Mouse (Mus musculus) spleen, adult 12 weeks (tissue): ENCODE results near the gene Soat1.
A peak's percentile ranks its signal among the peaks of the same experiment; 100 is the strongest.

Source experiments
- DNase-seq: peaks from one replicate; pipeline ENCODE4 v3.0.0; 2022; ENCODE audit warnings: low spot score

The Soat1 gene

GRCm38 (mm10) chr1:156464963-156465362, 9.2 kb downstream of the Soat1 start:
- DNase-seq, result no peak

DNA sequence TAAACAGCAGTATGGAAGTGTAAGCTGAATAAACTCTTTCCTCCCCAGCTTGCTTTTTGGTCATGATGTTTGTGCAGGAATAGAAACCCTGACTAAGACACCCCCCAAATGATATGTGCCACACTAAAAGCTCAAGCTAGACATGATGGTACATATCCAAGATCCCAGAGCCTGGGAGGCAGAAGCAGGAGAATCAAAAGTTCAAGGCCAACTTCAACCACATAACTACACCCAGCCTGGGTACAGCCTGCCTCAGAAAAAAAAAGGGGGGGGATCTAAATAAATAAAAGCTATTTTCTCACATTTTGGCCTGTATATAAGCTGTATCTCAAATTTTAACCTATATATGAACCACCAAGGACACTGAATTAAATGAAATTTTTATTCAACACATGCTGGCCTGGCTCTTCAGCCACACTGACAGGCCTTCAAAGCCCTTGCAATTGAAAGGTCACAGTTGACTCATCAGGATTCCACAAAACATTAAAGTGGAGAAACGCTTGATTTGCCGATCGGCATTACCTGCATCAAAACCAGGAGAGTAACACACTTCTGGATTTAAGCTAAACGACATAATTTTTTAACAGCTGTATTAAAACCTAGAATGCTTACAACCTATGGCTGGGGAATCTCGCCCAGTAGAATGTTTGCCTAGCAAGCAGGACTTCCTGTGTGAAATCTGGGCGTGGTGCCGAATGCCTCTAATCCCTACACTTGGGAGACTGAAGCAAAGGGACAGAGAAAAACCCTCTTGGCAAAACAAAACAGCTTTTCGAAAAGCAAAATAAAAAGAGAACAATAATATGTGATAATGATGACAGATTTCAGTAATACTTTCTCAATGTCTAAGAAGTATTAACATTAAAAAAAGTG, 9.9 kb downstream of the Soat1 start:
- no peak for DNase-seq

GRCm38 (mm10) chr1:156462273-156462991, 11.7 kb downstream of the Soat1 start:
- no peak for DNase-seq

- no peak for DNase-seq
Observed at GRCm38 (mm10) chr1:156461036-156461435, 13.1 kb downstream of the Soat1 start.

DNA sequence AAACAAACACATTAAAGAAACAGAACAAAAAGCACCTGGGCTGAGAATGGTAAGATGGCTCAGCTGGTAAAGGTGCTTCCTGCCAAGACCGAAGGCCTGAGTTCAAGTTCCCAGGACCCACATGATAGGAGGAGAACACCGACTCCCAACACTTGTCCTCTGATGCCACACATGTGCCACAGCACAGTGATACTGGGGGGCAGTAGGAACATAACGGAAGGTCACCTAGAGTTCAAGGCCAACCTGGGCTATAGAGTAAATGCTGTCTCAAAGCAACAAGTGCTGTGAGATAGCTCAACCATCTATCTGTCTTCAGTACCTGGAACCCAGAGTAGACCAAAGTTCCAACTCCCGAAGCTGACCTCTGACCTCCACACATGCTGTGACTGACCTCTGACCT, 13.9 kb downstream of the Soat1 start:
- no peak for DNase-seq

- DNase-seq, result peak; percentile 14
Observed at GRCm38 (mm10) chr1:156459690-156460089, 14.4 kb downstream of the Soat1 start.

DNA sequence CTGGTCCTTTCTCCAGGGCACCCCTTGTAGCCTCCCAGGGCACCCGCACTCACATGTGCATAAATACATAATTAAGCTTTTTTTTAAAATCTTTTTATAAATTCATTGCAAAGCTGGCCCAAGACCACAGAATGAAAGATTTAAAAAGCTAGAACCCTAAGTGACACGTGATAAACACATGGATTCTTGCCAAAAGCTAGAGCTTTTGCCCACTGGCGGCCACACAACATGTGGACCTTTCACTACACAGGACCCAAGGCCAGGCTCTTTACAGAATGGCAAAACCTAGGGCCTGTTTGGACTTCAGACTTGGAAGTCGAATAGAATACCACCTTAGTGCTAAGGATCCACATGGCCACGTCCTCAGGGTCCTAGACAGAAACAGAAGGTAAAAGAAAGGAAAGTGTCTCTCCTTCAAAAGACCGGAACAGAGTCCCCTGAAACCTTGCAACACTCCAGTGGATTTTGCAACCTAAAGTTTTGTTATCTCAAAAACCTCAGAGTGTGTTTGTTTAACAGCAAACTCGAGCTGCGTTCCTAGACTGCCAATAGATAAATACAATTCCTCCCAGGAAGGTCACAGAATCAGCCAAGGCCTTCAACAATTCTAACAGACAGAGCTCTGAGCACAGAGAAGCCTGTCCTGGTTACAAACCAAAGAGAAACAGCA, 15.6 kb downstream of the Soat1 start:
- DNase-seq, result no peak

DNA sequence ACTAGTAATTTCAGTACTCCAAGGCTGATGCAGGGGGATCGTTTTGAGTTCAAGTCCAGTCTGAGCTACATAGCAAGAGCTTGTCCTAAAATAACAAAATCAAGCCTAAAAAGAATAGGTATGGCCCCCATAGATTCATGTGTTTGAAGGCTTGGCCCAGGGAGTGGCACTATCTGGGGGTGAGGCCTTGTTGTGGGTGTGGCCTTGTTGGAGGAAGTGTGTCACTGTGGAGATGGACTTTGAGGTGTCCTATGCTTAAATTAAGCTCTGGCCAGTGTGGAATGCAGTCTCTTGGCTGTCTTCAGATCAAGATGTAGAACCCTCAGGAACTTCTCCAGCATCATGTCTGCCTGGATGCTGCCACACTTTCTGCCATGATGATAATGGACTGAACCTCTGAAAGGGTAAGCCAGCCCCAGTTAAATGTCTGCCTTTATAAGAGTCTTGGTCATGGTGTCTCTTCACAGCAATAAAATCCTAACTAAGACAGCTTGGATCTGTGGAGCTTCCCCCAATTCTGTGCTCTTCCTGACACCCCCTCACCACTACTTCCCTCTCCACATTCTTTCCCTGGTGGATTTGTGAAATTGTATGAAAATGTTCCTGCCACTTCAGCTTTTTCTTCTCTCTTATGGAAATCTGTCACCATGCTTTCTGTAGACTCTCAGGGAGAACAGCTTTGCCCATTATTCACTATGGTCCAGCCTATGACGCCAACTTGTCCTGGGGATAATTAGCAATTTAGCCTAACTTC, 18.9 kb downstream of the Soat1 start:
- DNase-seq, result no peak

DNA sequence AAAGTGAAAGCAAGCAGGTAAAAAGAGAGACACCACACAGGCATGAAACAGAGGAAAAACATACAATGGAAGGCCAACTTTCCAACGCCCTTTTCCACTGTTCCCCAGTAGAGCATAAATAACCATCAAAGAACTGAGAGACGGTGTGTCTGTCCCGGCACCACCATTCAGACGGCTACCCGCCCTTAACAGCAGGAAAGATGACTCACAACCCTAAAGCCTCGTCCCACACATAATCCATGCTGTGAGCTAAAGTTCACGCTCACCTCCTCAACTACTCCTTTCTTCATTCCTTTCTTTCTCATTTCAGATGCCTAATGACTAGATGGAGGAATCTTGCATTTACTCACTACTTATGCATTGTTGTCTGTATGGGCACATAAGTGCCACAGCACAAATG, 19.7 kb downstream of the Soat1 start:
- no peak for DNase-seq

DNA sequence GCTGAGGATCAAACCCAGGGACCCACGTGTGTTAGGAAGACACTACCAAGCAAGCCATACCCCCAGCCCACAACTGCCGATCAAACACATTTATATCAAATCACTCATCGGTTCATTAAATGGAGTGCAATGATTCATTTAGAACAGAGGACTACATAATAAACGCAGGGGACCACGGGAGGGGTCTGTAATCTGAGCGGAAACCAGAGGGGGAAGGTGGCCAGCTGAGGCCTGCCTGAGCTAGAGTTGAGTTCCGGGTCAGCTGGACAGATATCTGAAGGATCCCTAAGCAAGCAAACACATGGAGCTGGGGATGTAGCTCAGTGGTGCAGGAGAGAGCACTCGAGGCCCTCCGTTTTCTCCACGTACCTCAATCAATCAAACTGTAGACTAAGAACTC, 20.3 kb downstream of the Soat1 start:
- no peak for DNase-seq

- no peak for DNase-seq
Observed at GRCm38 (mm10) chr1:156450478-156450877, 23.7 kb downstream of the Soat1 start.

DNA sequence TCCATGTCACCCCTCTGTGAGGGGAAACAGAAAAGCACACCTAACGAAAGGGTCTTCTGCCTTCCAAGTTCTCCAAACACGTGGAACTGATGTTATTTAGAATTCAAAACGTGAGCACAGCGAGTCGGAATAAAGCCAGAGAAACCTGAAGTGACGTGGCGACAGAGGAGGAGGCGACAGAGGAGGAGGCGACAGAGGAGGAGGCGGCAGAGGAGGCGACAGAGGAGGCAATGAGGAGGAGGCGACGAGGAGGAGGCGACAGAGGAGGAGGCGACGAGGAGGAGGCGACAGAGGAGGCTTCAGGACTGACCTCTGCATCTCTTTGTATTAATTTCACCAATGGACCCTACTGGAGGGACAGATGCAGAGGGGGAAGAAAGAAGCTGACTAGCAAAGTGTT, 24.4 kb downstream of the Soat1 start:
- DNase-seq, result no peak

DNA sequence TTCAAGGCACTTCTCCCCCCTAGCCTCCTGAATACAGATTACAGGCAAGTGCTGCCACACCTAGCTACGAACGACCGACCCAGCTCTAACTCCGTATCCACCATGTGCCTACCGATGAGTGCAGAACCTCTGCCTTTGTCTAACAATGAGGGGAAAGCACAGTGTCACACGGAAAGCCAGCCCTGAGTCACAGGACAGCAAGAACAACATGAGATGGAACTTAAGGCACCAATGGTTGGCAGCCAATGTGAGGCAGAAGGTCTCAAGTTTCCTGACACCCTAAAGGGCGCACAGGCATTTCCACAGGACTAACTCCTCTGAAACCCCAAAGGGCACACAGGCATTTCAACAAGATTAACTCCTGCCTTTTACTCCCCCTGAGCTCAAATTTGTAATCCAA, 25.0 kb downstream of the Soat1 start:
- no peak for DNase-seq

DNA sequence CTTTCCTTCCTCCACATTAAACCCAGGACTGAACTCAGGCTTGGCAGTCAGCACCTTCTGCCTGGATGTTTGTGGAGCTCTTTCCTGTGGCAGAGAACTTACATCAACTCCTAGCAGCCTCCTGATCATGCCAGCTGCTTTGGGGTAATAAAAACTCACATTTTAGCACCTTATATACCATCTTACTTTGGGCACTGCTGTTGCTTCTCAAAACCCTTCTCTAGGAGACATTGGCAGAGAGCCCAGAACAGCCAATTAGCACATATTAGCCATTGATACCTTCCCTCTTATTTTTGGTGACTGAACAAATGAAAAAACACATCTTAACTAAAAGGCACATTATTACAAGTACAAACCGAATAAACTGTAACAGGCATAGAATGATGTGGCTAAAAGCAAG, 29.1 kb downstream of the Soat1 start:
- DNase-seq, result no peak

DNA sequence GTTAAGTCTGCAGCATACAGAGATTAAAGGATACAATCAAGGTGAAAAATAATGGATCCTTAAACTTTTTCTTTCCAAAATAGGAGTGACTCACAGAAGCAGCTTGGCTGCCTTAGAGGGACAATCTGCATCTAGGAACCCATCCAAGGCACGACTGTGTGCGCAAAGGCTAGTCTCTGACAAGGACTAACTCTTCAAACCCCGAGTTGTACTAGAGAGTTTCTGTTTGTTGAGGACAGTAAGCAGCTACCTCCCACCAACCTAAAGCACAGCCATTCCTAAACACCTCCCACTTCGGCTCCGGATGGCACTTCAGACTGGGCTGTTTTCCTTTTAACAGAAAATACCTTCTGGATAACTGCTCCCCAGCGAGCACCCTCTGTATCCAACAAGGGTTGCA, 31.4 kb downstream of the Soat1 start:
- no peak for DNase-seq

- DNase-seq, result no peak
Observed at GRCm38 (mm10) chr1:156442266-156442665, 31.9 kb downstream of the Soat1 start.

DNA sequence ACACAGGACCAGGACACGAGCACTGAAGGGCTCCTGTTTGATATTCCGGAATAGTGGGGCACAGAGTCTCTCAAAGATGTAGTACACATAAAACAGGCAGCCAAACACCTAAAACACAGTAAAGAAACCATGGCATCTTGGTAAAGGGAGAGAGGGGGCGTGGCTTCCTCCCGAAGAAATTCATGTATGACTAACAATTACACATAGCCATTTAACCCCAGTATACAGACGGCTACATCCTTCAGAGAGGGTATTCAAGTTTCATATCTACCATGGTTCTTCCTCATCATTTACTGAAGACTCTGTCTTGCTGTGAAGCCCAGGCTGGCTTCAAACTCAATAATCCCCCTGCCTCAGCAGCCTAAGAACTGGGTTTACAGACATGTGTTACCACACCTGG, 36.4 kb downstream of the Soat1 start:
- DNase-seq, result no peak

DNA sequence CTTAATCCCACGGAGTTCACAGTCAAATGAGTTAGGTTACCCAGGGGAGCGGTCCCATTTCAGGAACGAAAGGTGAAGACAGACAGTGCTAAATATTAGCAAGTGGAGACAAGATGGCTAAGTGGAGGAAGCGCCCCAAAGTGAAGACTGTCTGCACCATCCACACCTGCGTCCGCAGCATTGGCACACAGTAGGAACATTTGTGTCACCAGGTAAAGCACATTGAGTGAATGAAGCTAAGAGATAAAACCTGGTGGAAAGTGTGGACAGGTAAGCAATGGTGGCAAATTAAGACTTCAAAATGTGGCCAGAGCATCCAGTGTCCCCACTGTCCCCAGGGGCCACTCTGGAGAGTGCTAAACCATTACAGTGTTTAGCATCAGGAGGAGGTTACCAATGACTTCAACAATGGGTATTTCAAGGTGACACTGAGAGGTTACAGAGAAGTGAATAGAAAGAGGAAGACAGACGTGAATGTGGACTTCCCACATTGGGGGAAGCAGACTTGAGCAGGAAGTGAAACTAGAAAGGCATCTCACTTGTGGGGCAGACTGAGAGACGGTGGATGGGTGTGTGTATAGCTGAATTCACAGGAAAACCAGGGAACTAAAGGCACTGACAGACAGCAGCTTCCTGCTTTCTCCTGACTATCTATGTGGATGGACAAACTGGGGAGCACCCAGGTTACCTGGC, 37.0 kb downstream of the Soat1 start:
- DNase-seq, result peak; percentile 7

GRCm38 (mm10) chr1:156433497-156433896, 40.6 kb downstream of the Soat1 start:
- DNase-seq, result no peak

- no peak for DNase-seq
Observed at GRCm38 (mm10) chr1:156432498-156432897, 41.6 kb downstream of the Soat1 start.

GRCm38 (mm10) chr1:156428434-156428833, 45.7 kb downstream of the Soat1 start:
- no peak for DNase-seq

GRCm38 (mm10) chr1:156425746-156426145, 48.4 kb downstream of the Soat1 start:
- no peak for DNase-seq
